Mouse (Mus musculus) midbrain, embryonic 13.5 days (tissue): ENCODE data around the gene Tmem189. TPM values are rescaled to one million over a fixed set of nuclear protein-coding genes. Genes with fewer than 3 reads are reported as not detected.

ENCODE experiments used
- ATAC-seq: fragments of 200-750 bp; cut with Nextera tagmentation; 2 replicates; pipeline ENCODE4 v1.8.0; 2017; ENCODE audit warnings: mild to moderate bottlenecking, moderate TSS enrichment, moderate library complexity
- H3K27ac ChIP-seq: fragments of 300-500 bp; sonication (generic); 2 replicates; pipeline ENCODE4 v1.5.1; 2015; ENCODE audit warnings: inconsistent platforms, mild to moderate bottlenecking, moderate library complexity
- H3K27me3 ChIP-seq: fragments of 300-500 bp; sonication (generic); 2 replicates; pipeline ENCODE4 v1.6.1; 2015; ENCODE audit warnings: mild to moderate bottlenecking, inconsistent platforms
- H3K36me3 ChIP-seq: fragments of 300-500 bp; sonication (generic); 2 replicates; pipeline ENCODE4 v1.6.1; 2015; ENCODE audit warnings: mild to moderate bottlenecking, inconsistent platforms
- H3K4me1 ChIP-seq: fragments of 300-500 bp; sonication (generic); replicated peaks from 2 replicates; pipeline ENCODE4 v1.6.1; 2015; ENCODE audit warnings: inconsistent platforms
- H3K4me2 ChIP-seq: fragments of 300-500 bp; sonication (generic); replicated peaks from 2 replicates; pipeline ENCODE4 v1.6.1; 2015; ENCODE audit warnings: moderate library complexity, mild to moderate bottlenecking, inconsistent platforms
- H3K4me3 ChIP-seq: fragments of 300-500 bp; sonication (generic); replicated peaks from 2 replicates; pipeline ENCODE4 v1.5.1; 2015; ENCODE audit warnings: mild to moderate bottlenecking, inconsistent platforms
- H3K9ac ChIP-seq: fragments of 300-500 bp; sonication (generic); replicated peaks from 2 replicates; pipeline ENCODE4 v1.6.1; 2015; ENCODE audit warnings: mild to moderate bottlenecking, inconsistent platforms
- H3K9me3 ChIP-seq: fragments of 300-500 bp; sonication (generic); 2 replicates; pipeline ENCODE4 v1.6.1; 2016; ENCODE audit warnings: mild to moderate bottlenecking, inconsistent platforms
- WGBS: fragments of 180-500 bp; shearing (Covaris S2); methylation state at CpG from one replicate; pipeline ENCODE4 v1.1.7; 2015; 5-methylcytosine and 5-hydroxymethylcytosine counted together
- polyA plus RNA-seq: library from polyadenylated mRNA; unstranded; fragments of >200 nt; fragmentation: Nextera tagmentation; extraction: Ambion mirVana; gene quantifications from 2 replicates; pipeline ENCODE4 v1.2.1, GENCODE M21; 2015

The Tmem189 gene
- 27.1 and 28.0 TPM in 2 replicates for polyA plus RNA-seq

GRCm38 (mm10) chr2:167689501-167690218 lies at the start of gene Tmem189:
Gene Tmem189 (minus strand): TSS chr2:167689822.
- H3K4me3 ChIP-seq, result peak within 1 kb of the TSS; percentile 51
- peaks cover 73% of the 10 kb centered on the region for H3K27me3 ChIP-seq
- peaks cover 11% of the 10 kb centered on the region for H3K4me1 ChIP-seq
- H3K9me3 ChIP-seq, result no peaks in the 10 kb centered on the region
- H3K27ac ChIP-seq, result no peak within 1 kb of the TSS
- H3K36me3 ChIP-seq, result no peaks in the 10 kb centered on the region
- no peak for ATAC-seq
- peak within 1 kb of the TSS; percentile 61 for H3K9ac ChIP-seq
- peak within 1 kb of the TSS; percentile 84 for H3K4me2 ChIP-seq
- WGBS, result under 1% methylated on average over 91 of the region's 99 CpGs

- Histone ChIP-seq H3K9ac (no peak overlapping the region), H3K36me3 (no peaks in the 10 kb centered on the region), H3K27ac (no peak overlapping the region), H3K4me1 (no peaks in the 10 kb centered on the region), H3K4me2 (no peak overlapping the region), H3K27me3 (no peaks in the 10 kb centered on the region), H3K4me3 (no peak overlapping the region), H3K9me3 (no peaks in the 10 kb centered on the region)
- ATAC-seq, result no peak
- WGBS, result 62% methylated on average over 6 of the region's 6 CpGs
Measured at GRCm38 (mm10) chr2:167739030-167739429, 49.4 kb upstream of the Tmem189 start.

GRCm38 (mm10) chr2:167734861-167735260 lies 45.2 kb upstream of the Tmem189 start:
- H3K4me2 ChIP-seq, result no peak overlapping the region
- no peaks in the 10 kb centered on the region for H3K4me1 ChIP-seq
- 83% methylated on average over 10 of the region's 10 CpGs for WGBS
- no peak overlapping the region for H3K4me3 ChIP-seq
- no peak overlapping the region for H3K27ac ChIP-seq
- no peaks in the 10 kb centered on the region for H3K36me3 ChIP-seq
- H3K9me3 ChIP-seq, result no peaks in the 10 kb centered on the region
- no peak for ATAC-seq
- H3K9ac ChIP-seq, result no peak overlapping the region
- H3K27me3 ChIP-seq, result no peaks in the 10 kb centered on the region

GRCm38 (mm10) chr2:167731149-167731548 lies 41.5 kb upstream of the Tmem189 start:
- Histone ChIP-seq H3K9me3 (no peaks in the 10 kb centered on the region), H3K27ac (no peak overlapping the region), H3K27me3 (no peaks in the 10 kb centered on the region; the same call in 1 of the 2 replicates), H3K36me3 (no peaks in the 10 kb centered on the region), H3K4me2 (no peak overlapping the region), H3K4me3 (no peak overlapping the region), H3K9ac (no peak overlapping the region), H3K4me1 (no peaks in the 10 kb centered on the region)
- WGBS, result 67% methylated on average over 13 of the region's 13 CpGs
- no peak for ATAC-seq

- Histone ChIP-seq H3K9me3 (no peaks in the 10 kb centered on the region), H3K4me3 (no peak overlapping the region), H3K27ac (no peak overlapping the region), H3K4me2 (no peak overlapping the region), H3K4me1 (no peaks in the 10 kb centered on the region), H3K9ac (no peak overlapping the region), H3K27me3 (no peaks in the 10 kb centered on the region; the same call in 1 of the 2 replicates), H3K36me3 (no peaks in the 10 kb centered on the region)
- 75% methylated on average over 7 of the region's 7 CpGs for WGBS
- ATAC-seq, result no peak
Measured at GRCm38 (mm10) chr2:167730036-167730435, 40.4 kb upstream of the Tmem189 start.

GRCm38 (mm10) chr2:167727161-167727560 lies 37.5 kb upstream of the Tmem189 start:
- H3K4me1 ChIP-seq, result no peaks in the 10 kb centered on the region
- no peak overlapping the region for H3K27ac ChIP-seq
- 0 out of 2 replicates have a peak, but pooled peaks have one; percentile 58 for ATAC-seq

GRCm38 (mm10) chr2:167725879-167726278 lies 36.3 kb upstream of the Tmem189 start:
- no peak overlapping the region for H3K27ac ChIP-seq
- no peaks in the 10 kb centered on the region for H3K9me3 ChIP-seq
- H3K27me3 ChIP-seq, result no peaks in the 10 kb centered on the region; the same call in 1 of the 2 replicates
- H3K4me2 ChIP-seq, result no peak overlapping the region
- WGBS, result 94% methylated on average over 10 of the region's 10 CpGs
- H3K9ac ChIP-seq, result no peak overlapping the region
- H3K36me3 ChIP-seq, result no peaks in the 10 kb centered on the region
- no peak for ATAC-seq
- H3K4me1 ChIP-seq, result no peaks in the 10 kb centered on the region
- no peak overlapping the region for H3K4me3 ChIP-seq

More at GRCm38 (mm10) chr2:167727161-167727560, 37.5 kb upstream of the Tmem189 start:
- no peaks in the 10 kb centered on the region for H3K9me3 ChIP-seq
- 54% methylated on average over 13 of the region's 13 CpGs for WGBS
- no peak overlapping the region for H3K4me3 ChIP-seq
- no peaks in the 10 kb centered on the region for H3K36me3 ChIP-seq
- no peaks in the 10 kb centered on the region; the same call in 1 of the 2 replicates for H3K27me3 ChIP-seq
- H3K4me2 ChIP-seq, result no peak overlapping the region
- H3K9ac ChIP-seq, result no peak overlapping the region

GRCm38 (mm10) chr2:167723589-167724206 lies 34.1 kb upstream of the Tmem189 start:
- 81% methylated on average over 11 of the region's 11 CpGs for WGBS
- Histone ChIP-seq H3K4me3 (no peak overlapping the region), H3K9me3 (no peaks in the 10 kb centered on the region), H3K27me3 (no peaks in the 10 kb centered on the region; the same call in 1 of the 2 replicates), H3K27ac (no peak overlapping the region), H3K4me2 (no peak overlapping the region), H3K9ac (no peak overlapping the region), H3K36me3 (no peaks in the 10 kb centered on the region), H3K4me1 (no peaks in the 10 kb centered on the region)
- ATAC-seq, result no peak

GRCm38 (mm10) chr2:167722538-167722937 lies 32.9 kb upstream of the Tmem189 start:
- H3K4me1 ChIP-seq, result no peaks in the 10 kb centered on the region
- no peaks in the 10 kb centered on the region for H3K36me3 ChIP-seq
- no peak overlapping the region for H3K4me2 ChIP-seq
- no peaks in the 10 kb centered on the region for H3K9me3 ChIP-seq
- no peak for ATAC-seq
- H3K9ac ChIP-seq, result no peak overlapping the region
- no peak overlapping the region for H3K27ac ChIP-seq
- H3K27me3 ChIP-seq, result no peaks in the 10 kb centered on the region
- WGBS, result 73% methylated on average over 6 of the region's 6 CpGs
- H3K4me3 ChIP-seq, result no peak overlapping the region

DNA sequence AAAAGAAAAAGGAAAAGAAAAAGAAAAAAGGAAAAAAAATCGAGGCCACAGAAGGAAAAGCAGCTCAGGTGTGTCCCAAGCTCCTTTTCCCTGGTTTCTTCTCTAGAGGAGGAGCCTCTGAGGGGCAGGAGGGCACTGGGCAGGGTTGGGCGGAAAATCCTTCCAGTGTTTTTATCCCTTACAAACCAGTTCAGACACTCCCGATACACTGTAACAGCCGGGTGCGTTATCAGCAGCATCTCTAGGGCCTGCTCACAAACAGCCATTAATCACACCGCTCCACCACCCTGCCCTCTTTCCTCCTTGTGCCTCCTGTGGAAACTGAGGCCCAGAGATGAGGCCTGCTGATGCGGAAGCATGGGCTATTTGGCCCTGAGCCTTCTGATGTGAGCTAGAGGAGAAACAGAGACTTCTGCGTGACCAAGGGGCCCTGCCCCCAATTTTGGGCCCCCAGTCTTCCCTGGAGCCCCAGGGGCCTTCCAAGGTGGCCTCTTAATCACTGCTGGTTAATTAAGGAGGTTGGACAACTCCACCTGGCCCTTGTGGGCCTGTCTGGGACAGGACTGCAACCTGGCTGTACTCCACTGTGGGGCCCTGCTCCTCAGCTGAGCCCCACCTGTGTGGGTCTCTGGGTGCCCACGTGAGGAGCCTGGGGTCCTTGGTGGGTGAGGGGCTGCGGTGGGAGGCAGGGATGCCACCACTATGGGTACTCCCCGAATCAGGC lies 31.7 kb upstream of the Tmem189 start:
- Histone ChIP-seq H3K27ac (no peak overlapping the region), H3K36me3 (no peaks in the 10 kb centered on the region), H3K4me1 (no peaks in the 10 kb centered on the region), H3K4me3 (no peak overlapping the region), H3K4me2 (no peak overlapping the region), H3K9ac (no peak overlapping the region), H3K27me3 (no peaks in the 10 kb centered on the region), H3K9me3 (no peaks in the 10 kb centered on the region)
- WGBS, result 85% methylated on average over 11 of the region's 11 CpGs
- ATAC-seq, result no peak

GRCm38 (mm10) chr2:167719520-167719919 lies 29.9 kb upstream of the Tmem189 start:
- no peak overlapping the region for H3K4me3 ChIP-seq
- no peaks in the 10 kb centered on the region for H3K9me3 ChIP-seq
- ATAC-seq, result no peak
- H3K4me1 ChIP-seq, result no peaks in the 10 kb centered on the region
- WGBS, result 69% methylated on average over 4 of the region's 4 CpGs
- H3K9ac ChIP-seq, result no peak overlapping the region
- H3K36me3 ChIP-seq, result no peaks in the 10 kb centered on the region
- no peak overlapping the region for H3K4me2 ChIP-seq
- no peaks in the 10 kb centered on the region for H3K27me3 ChIP-seq
- H3K27ac ChIP-seq, result no peak overlapping the region

- no peak for ATAC-seq
- Histone ChIP-seq H3K9me3 (no peaks in the 10 kb centered on the region), H3K4me3 (no peak overlapping the region), H3K4me2 (no peak overlapping the region), H3K27ac (no peak overlapping the region), H3K4me1 (no peaks in the 10 kb centered on the region), H3K9ac (no peak overlapping the region), H3K27me3 (no peaks in the 10 kb centered on the region), H3K36me3 (no peaks in the 10 kb centered on the region)
- 70% methylated on average over 1 of the region's 1 CpGs for WGBS
Measured at GRCm38 (mm10) chr2:167717208-167717607, 27.6 kb upstream of the Tmem189 start.
